Mouse (Mus musculus): ENCODE data around the gene Cacna2d3.

GRCm38 (mm10) chr14:29350627-29351026, 371.0 kb downstream of the Cacna2d3 start:
- TF ChIP-seq CTCF (conservative IDR thresholded peaks at IDR 0.05; ENCODE audit: low read length) (no peak), NANOG (IDR thresholded peaks at IDR 0.05; ENCODE audit: borderline replicate concordance, low read length) (no peak), POU5F1 (IDR thresholded peaks at IDR 0.05; ENCODE audit: borderline replicate concordance, low read length) (no peak)

All from E14TG2a.4 (cell line).